Mouse (Mus musculus) C2C12 (cell line): Measurements from ENCODE around the gene Cep162.

Experiments
- CTCF ChIP-seq: IDR thresholded peaks from one replicate; pipeline ENCODE4 v1.5.1; 2011; ENCODE audit not compliant: control insufficient read depth, insufficient read depth, insufficient read length
- MAX ChIP-seq: IDR thresholded peaks from one replicate; pipeline ENCODE4 v1.6.1; 2011; ENCODE audit warnings: mild to moderate bottlenecking, control low read depth
- MYOD1 ChIP-seq: IDR thresholded peaks from one replicate; pipeline ENCODE4 v1.6.1; 2011; ENCODE audit warnings: low read depth; ENCODE audit not compliant: control insufficient read depth, insufficient read length
- MYOG ChIP-seq: IDR thresholded peaks from one replicate; pipeline ENCODE4 v1.6.1; 2011; ENCODE audit not compliant: control insufficient read depth, insufficient read length; ENCODE audit errors: extremely low read depth
- USF1 ChIP-seq: IDR thresholded peaks from one replicate; pipeline ENCODE4 v1.6.1; 2011; ENCODE audit warnings: low read depth, mild to moderate bottlenecking, control low read depth, moderate library complexity

- TF ChIP-seq CTCF (no peak), USF1 (peak; percentile 96), MYOD1 (no peak), MAX (no peak), MYOG (no peak)
Observed at GRCm38 (mm10) chr9:87254903-87255695, at the start of gene Cep162.
